Mouse (Mus musculus) spleen, adult 2 months (tissue): ENCODE results near the gene Gtf2f2. TPM values are rescaled to one million over a fixed set of nuclear protein-coding genes. Genes with fewer than 3 reads are reported as not detected.

Source experiments
- DNase-seq, 2 experiments: peaks; one replicate each; pipeline versions ENCODE4 v3.0.0 to v3.0.0-alpha.2; 2012 to 2021; ENCODE audit warnings: low spot score in 2 of 2, low read depth in 1 of 2
- H3K27ac ChIP-seq: fragments of 200-500 bp; 2 replicates; pipeline ENCODE4 v1.5.1; 2012; ENCODE audit warnings: low read length, inconsistent platforms; ENCODE audit not compliant: insufficient read depth
- H3K27me3 ChIP-seq: fragments of 200-500 bp; 2 replicates; pipeline ENCODE4 v1.6.1; 2012; ENCODE audit warnings: mild to moderate bottlenecking, moderate library complexity, low read length, inconsistent platforms; ENCODE audit not compliant: control insufficient read depth, insufficient read depth
- H3K36me3 ChIP-seq: fragments of 200-500 bp; 2 replicates; pipeline ENCODE4 v1.6.1; 2012; ENCODE audit warnings: mild to moderate bottlenecking, low read length, inconsistent platforms; ENCODE audit not compliant: control insufficient read depth, insufficient read depth
- H3K4me1 ChIP-seq: fragments of 200-500 bp; 2 replicates; pipeline ENCODE4 v1.6.1; 2011; ENCODE audit warnings: inconsistent platforms; ENCODE audit not compliant: control insufficient read depth, insufficient read depth, insufficient read length
- H3K4me3 ChIP-seq: fragments of 200-500 bp; 2 replicates; pipeline ENCODE4 v1.5.1; 2011; ENCODE audit warnings: mild to moderate bottlenecking, inconsistent platforms; ENCODE audit not compliant: insufficient read depth, insufficient read length; ENCODE audit errors: extremely low read depth
- CTCF ChIP-seq: fragments of 200-500 bp; IDR thresholded peaks from 2 replicates; pipeline ENCODE4 v1.5.1; 2011; ENCODE audit warnings: mild to moderate bottlenecking, inconsistent platforms; ENCODE audit not compliant: insufficient read depth, insufficient read length, insufficient replicate concordance; ENCODE audit errors: extremely low read depth
- POLR2A ChIP-seq: fragments of 200-500 bp; IDR thresholded peaks from 2 replicates; pipeline ENCODE4 v1.6.1; 2011; ENCODE audit warnings: low read depth, low read length, inconsistent platforms
- WGBS: fragments of 180-500 bp; shearing (Covaris S2); methylation state at CpG from one replicate; pipeline ENCODE4 v1.1.7; 2018; 5-methylcytosine and 5-hydroxymethylcytosine counted together
- polyA plus RNA-seq: library from polyadenylated mRNA; depleted of rRNA; stranded (reverse); fragments of >200 nt; gene quantifications from 2 replicates; pipeline ENCODE4 v1.2.3, GENCODE M21; 2012

The Gtf2f2 gene
- polyA plus RNA-seq, 1 experiment, result 1.4 TPM

DNA sequence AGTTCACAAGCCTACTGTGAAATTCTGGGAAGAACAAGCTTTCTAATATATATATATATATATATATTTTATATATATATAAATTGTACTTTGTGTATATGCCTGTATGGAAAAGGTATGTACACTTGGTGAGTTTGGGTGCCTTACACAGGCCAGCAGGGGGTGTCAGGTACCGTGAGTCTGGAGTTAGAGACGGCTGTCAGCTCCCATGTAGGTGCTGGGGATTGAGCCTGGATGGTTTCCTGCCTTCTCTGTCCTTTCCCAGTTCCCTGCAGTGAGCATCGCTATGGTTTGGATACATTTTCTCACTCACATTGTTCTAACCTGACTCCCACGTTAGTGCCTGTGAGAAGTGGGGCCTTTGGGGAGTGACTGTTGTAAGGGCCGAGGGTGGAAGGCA is 127.3 kb downstream of the Gtf2f2 start:
- Histone ChIP-seq H3K27me3 (no peaks in the 10 kb centered on the region), H3K4me1 (no peaks in the 10 kb centered on the region), H3K27ac (no peak overlapping the region), H3K36me3 (no peaks in the 10 kb centered on the region), H3K4me3 (no peak overlapping the region)
- TF ChIP-seq CTCF (no peak), POLR2A (no peak)
- DNase-seq, result no peak
- 86% methylated on average over 5 of the region's 5 CpGs for WGBS

DNA sequence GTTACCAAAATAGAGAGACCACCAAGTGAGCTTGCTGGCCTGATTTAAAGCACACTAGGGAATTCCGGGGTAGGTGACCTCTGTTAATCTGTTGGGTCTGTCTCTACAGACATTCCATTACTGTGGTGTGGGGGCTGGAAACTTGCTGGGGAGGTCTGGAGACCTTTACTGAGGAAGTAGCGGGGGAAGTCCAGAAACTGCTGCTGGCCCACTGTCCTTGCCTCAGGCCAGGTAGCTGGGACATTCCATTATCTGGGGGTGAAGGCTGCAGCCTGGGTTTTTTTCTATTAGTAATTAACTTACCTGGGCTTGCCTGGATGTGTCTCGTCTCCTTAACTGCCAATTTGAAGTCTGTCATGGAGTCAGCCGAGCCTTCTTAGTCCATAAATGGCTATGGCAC is 128.8 kb downstream of the Gtf2f2 start:
- H3K4me3 ChIP-seq, result no peak overlapping the region
- no peak for DNase-seq
- no peaks in the 10 kb centered on the region for H3K27me3 ChIP-seq
- no peaks in the 10 kb centered on the region for H3K4me1 ChIP-seq
- no peaks in the 10 kb centered on the region for H3K36me3 ChIP-seq
- TF ChIP-seq POLR2A (no peak), CTCF (no peak)
- 81% methylated on average over 4 of the region's 4 CpGs for WGBS
- H3K27ac ChIP-seq, result no peak overlapping the region

DNA sequence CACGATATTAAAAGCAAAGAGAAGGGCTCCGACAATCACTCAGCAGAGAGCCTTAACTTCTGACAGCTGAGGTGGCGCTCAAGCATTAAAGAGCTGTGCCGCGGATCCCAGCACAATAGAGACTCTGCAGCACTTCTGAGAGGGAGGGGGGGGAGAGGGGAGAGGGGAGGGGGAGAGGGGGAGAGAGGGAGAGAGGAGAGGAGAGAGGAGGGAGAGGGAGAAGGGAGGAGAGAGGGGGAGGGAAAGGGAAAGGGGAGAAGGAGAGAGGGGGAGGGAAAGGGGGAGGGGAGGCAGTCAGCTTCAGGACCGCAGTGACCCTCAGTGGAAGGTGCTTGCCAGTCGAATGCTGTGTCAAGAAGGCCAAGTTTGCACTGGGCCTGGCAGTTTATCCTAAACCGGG is 131.7 kb downstream of the Gtf2f2 start:
- Histone ChIP-seq H3K27me3 (no peaks in the 10 kb centered on the region), H3K27ac (no peak overlapping the region), H3K4me3 (no peak overlapping the region), H3K36me3 (no peaks in the 10 kb centered on the region), H3K4me1 (no peaks in the 10 kb centered on the region)
- TF ChIP-seq CTCF, result no peak
- no peak for TF ChIP-seq POLR2A
- WGBS, result 55% methylated on average over 8 of the region's 8 CpGs
- DNase-seq, result no peak

DNA sequence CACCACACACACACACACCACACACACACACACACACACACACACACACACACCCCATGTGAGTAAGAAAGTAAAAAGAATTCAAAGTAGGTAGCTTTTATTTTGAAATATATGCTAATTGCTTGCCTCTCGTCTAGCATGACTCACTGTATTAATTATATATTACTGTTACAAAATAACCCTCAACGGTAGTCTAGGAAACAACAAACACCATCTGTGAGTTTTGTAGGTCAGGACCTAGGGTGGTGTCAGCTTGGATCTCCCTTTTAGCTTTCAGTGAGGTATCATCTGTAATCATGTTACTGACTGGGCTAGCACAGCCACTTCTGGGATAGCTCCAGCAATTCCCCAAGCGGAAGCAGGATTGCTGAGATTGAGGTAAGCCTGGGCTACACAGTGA is 133.4 kb downstream of the Gtf2f2 start:
- Histone ChIP-seq H3K36me3 (no peaks in the 10 kb centered on the region), H3K4me1 (no peaks in the 10 kb centered on the region), H3K27ac (no peak overlapping the region), H3K27me3 (no peaks in the 10 kb centered on the region), H3K4me3 (no peak overlapping the region)
- TF ChIP-seq POLR2A (no peak), CTCF (no peak)
- WGBS, result 79% methylated on average over 3 of the region's 3 CpGs
- no peak for DNase-seq

DNA sequence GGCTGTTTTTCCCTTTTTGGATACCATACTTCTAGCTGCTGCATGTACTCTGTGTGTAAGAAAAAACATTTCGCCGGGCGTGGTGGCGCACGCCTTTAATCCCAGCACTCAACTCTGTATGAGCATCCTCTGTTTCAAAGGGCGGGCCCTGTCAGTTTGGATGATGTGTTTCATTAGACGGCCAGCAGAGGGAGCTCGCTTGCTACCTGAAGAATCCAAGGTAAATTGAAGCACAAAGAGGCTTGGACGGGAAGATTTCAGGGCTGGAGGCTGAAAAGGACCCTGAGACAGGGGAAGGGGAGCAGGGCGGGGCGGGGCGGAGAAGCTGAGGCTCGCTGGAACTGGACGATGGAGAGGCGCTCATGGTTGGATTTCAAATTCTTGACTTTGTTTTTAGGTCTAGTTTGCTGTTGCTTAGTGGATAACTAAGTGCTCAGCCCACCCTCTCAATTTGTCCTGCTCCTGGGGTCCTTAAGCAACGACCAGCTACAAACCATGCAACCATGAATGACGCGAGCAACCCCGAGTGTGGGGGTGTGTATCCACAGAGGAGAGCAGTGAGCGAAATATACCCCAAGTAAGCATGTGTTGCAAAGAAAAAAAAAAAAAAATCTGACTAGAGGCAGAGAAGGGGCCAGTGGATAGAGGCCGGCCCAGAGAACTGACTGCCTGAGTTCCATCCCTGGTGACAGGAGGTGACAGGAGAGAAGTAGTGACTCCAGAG is 134.2 kb downstream of the Gtf2f2 start:
- H3K27ac ChIP-seq, result no peak overlapping the region
- H3K4me3 ChIP-seq, result no peak overlapping the region
- H3K27me3 ChIP-seq, result no peaks in the 10 kb centered on the region
- H3K36me3 ChIP-seq, result no peaks in the 10 kb centered on the region
- no peaks in the 10 kb centered on the region for H3K4me1 ChIP-seq
- TF ChIP-seq CTCF (peak; percentile 68; the same call in 1 of the 2 replicates), POLR2A (no peak)
- WGBS, result 24% methylated on average over 21 of the region's 21 CpGs
- peak; percentile 31 to 58 for DNase-seq

DNA sequence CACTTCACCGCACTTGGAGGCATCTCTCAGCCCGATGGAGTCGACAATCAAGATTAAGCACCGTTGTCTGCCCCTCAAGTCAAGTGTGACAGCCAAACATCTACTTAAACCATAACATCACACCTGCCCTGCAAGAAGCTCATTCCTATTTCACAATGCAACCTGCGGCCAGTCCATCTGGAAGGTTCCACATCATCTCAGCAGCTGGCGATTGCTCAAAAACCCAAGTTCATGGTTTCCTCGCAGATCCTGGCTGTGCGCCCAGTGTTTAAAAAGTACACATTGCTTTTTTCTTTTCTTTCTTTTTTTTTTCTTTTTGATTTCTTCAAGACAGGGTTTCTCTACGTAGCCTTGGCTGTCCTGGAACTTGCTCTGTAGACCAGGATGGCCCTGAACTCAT is 137.1 kb downstream of the Gtf2f2 start:
- no peaks in the 10 kb centered on the region for H3K27me3 ChIP-seq
- no peak for DNase-seq
- H3K36me3 ChIP-seq, result no peaks in the 10 kb centered on the region
- TF ChIP-seq CTCF (no peak), POLR2A (no peak)
- H3K27ac ChIP-seq, result no peak overlapping the region
- H3K4me1 ChIP-seq, result 0 out of 2 replicates have a peak, but pooled peaks cover 2% of the 10 kb centered on the region
- no peak overlapping the region for H3K4me3 ChIP-seq
- 57% methylated on average over 9 of the region's 9 CpGs for WGBS

DNA sequence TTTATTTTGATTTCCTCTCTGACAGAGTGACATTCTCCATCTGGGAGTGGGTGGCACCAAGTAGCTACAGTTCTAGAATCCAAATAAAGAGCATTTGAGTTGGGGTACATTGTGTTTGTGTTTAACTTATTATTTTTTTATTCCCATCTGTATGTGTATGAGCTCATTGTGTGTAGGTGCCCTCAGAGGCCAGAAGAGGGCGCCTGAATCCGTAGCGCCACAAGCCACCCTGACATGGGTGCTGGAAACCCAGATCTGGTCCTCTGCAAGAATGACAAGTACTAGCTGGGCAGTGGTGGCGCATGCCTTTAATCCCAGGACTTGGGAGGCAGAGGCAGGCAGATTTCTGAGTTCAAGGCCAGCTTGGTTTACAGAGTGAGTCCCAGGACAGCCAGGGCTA is 138.9 kb downstream of the Gtf2f2 start:
- WGBS, result 97% methylated on average over 4 of the region's 4 CpGs

More for the DNA sequence above, 138.9 kb downstream of the Gtf2f2 start:
- Histone ChIP-seq H3K27me3 (no peaks in the 10 kb centered on the region), H3K27ac (no peak overlapping the region), H3K4me3 (no peak overlapping the region), H3K4me1 (0 out of 2 replicates have a peak, but pooled peaks cover 2% of the 10 kb centered on the region), H3K36me3 (no peaks in the 10 kb centered on the region)
- TF ChIP-seq CTCF (no peak), POLR2A (no peak)
- no peak for DNase-seq
